Mouse (Mus musculus): ENCODE measurements around the gene Snf8. TPM values are rescaled to one million over a fixed set of nuclear protein-coding genes. Genes with fewer than 3 reads are reported as not detected.

The Snf8 gene
- polyA plus RNA-seq, 1 experiment from 2014 or later, result 96.0 TPM

GRCm38 (mm10) chr11:96076221-96077105, 41.8 kb downstream of the Snf8 start:
- no peak for ATAC-seq (ENCODE audit: low FRiP score, low TSS enrichment)
- Histone ChIP-seq H3K9me3 (ENCODE audit: low read length) (no peaks in the 10 kb centered on the region), H3K9ac (replicated peaks; ENCODE audit: low read length) (peak overlapping the region; percentile 57), H3K27me3 (ENCODE audit: insufficient read depth, low read length) (no peaks in the 10 kb centered on the region), H3K4me1 (ENCODE audit: insufficient read depth, low read length) (peaks cover 11% of the 10 kb centered on the region), H3K27ac (ENCODE audit: low read length) (peak overlapping the region; percentile 79), H3K36me3 (ENCODE audit: insufficient read depth, low read length) (peaks cover 6% of the 10 kb centered on the region), H3K4me3 (ENCODE audit: low read length) (peak overlapping the region; percentile 46), H3K4me2 (replicated peaks; ENCODE audit: low read depth, low read length) (peak overlapping the region; percentile 62)
- 66% methylated on average over 13 of the region's 13 CpGs for WGBS

DNA sequence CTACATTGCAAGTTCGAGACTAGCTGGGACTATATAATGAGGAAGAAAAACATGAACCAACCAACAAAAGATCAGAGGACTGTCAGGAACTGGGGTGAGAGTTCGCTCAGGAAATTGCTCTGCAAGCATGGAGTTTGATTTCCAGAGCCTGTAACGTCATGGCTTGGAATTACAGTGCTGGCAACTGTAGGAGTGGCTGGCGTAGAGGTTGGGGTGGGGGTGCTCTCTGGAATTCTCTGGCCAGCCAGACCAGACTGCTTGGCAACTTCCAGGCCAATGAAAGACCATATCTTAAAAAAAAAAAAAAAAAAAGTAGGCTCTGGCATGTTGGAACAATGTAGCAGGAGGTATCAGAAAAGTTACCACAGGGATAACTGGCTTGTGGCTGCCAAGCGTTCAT, 46.1 kb downstream of the Snf8 start:
- Histone ChIP-seq H3K4me1 (ENCODE audit: insufficient read depth, low read length) (no peaks in the 10 kb centered on the region; the same call in 1 of the 2 replicates), H3K4me2 (replicated peaks; ENCODE audit: low read depth, low read length) (no peak overlapping the region), H3K27ac (ENCODE audit: low read length) (no peak overlapping the region), H3K9me3 (ENCODE audit: low read length) (no peaks in the 10 kb centered on the region), H3K4me3 (ENCODE audit: low read length) (no peak overlapping the region), H3K9ac (replicated peaks; ENCODE audit: low read length) (no peak overlapping the region), H3K27me3 (ENCODE audit: insufficient read depth, low read length) (no peaks in the 10 kb centered on the region), H3K36me3 (ENCODE audit: insufficient read depth, low read length) (no peaks in the 10 kb centered on the region)
- ATAC-seq (ENCODE audit: low FRiP score, low TSS enrichment), result no peak
- 78% methylated on average over 5 of the region's 5 CpGs for WGBS

- H3K9me3 ChIP-seq (ENCODE audit: low read length), result no peaks in the 10 kb centered on the region
- no peaks in the 10 kb centered on the region for H3K36me3 ChIP-seq (ENCODE audit: insufficient read depth, low read length)
- H3K9ac ChIP-seq (replicated peaks; ENCODE audit: low read length), result no peak overlapping the region
- H3K4me1 ChIP-seq (ENCODE audit: insufficient read depth, low read length), result no peaks in the 10 kb centered on the region
- no peak for ATAC-seq (ENCODE audit: low FRiP score, low TSS enrichment)
- WGBS, result 69% methylated on average over 3 of the region's 3 CpGs
- no peaks in the 10 kb centered on the region for H3K27me3 ChIP-seq (ENCODE audit: insufficient read depth, low read length)
- no peak overlapping the region for H3K4me3 ChIP-seq (ENCODE audit: low read length)
- H3K4me2 ChIP-seq (replicated peaks; ENCODE audit: low read depth, low read length), result no peak overlapping the region
- H3K27ac ChIP-seq (ENCODE audit: low read length), result no peak overlapping the region
These were observed 48.0 kb downstream of the Snf8 start for GRCm38 (mm10) chr11:96082682-96083081.

GRCm38 (mm10) chr11:96087981-96088380, 53.3 kb downstream of the Snf8 start:
- H3K36me3 ChIP-seq (ENCODE audit: insufficient read depth, low read length), result no peaks in the 10 kb centered on the region
- no peaks in the 10 kb centered on the region for H3K4me1 ChIP-seq (ENCODE audit: insufficient read depth, low read length)
- H3K27ac ChIP-seq (ENCODE audit: low read length), result no peak overlapping the region
- peaks cover 6% of the 10 kb centered on the region; the same call in 1 of the 2 replicates for H3K9me3 ChIP-seq (ENCODE audit: low read length)
- WGBS, result 90% methylated on average over 6 of the region's 6 CpGs
- no peak for ATAC-seq (ENCODE audit: low FRiP score, low TSS enrichment)
- H3K27me3 ChIP-seq (ENCODE audit: insufficient read depth, low read length), result no peaks in the 10 kb centered on the region
- H3K4me2 ChIP-seq (replicated peaks; ENCODE audit: low read depth, low read length), result no peak overlapping the region
- no peak overlapping the region for H3K9ac ChIP-seq (replicated peaks; ENCODE audit: low read length)
- no peak overlapping the region for H3K4me3 ChIP-seq (ENCODE audit: low read length)

DNA sequence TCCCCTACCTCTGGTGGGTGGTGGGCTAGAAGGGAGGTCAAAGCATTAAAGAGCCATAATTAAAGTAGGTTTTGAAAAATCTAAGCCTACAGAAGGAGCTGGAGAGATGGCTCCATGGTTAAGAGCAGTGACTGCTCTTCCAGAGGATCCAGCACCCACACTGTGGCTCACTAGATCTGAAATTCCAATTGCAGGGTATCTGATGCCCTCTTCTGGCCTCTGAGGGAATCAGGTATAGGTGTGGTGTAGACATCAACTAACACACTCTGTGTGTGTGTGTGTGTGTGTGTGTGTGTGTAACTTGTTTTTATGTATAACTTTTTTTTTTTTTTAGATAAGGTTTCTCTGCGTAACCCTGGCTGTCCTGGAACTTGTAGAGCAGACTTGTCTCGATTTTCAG, 56.4 kb downstream of the Snf8 start:
- Histone ChIP-seq H3K9ac (replicated peaks; ENCODE audit: low read length) (no peak overlapping the region), H3K36me3 (ENCODE audit: insufficient read depth, low read length) (no peaks in the 10 kb centered on the region), H3K4me1 (ENCODE audit: insufficient read depth, low read length) (no peaks in the 10 kb centered on the region), H3K9me3 (ENCODE audit: low read length) (peaks cover 6% of the 10 kb centered on the region; the same call in 1 of the 2 replicates), H3K27ac (ENCODE audit: low read length) (no peak overlapping the region), H3K4me3 (ENCODE audit: low read length) (no peak overlapping the region), H3K4me2 (replicated peaks; ENCODE audit: low read depth, low read length) (no peak overlapping the region), H3K27me3 (ENCODE audit: insufficient read depth, low read length) (no peaks in the 10 kb centered on the region)
- 70% methylated on average over 2 of the region's 2 CpGs for WGBS
- ATAC-seq (ENCODE audit: low FRiP score, low TSS enrichment), result no peak

DNA sequence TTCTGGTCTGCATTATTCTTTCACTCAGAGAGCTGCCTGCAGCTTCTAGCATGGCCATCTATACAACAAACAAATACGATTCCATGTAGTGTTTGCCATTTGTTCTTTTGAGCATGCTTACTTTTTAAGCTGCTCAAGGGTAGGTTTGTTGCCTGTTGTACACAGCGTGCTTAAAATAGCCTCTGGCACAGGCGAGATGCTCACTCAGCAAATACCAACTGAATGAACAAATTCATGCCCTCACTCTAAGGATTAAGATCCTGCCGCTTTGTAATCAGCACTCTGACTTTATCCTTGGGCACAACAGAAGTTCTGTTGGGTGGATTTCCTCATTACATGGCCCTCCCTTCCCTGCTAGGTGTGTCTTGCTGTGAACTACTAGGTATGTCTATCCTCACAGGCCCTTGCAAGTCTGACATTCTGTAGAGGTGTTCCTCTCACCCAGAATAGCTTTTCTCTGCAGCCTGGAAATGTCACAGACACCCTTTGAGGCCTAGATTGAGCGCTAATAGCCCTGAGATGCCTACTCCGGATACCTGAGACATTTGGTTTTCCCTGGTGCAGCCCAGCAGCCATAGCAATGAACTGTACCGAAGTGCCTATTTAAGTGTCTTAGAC, 58.1 kb downstream of the Snf8 start:
- WGBS, result 43% methylated on average over 7 of the region's 7 CpGs
- Histone ChIP-seq H3K4me2 (replicated peaks; ENCODE audit: low read depth, low read length) (no peak overlapping the region), H3K36me3 (ENCODE audit: insufficient read depth, low read length) (no peaks in the 10 kb centered on the region), H3K9ac (replicated peaks; ENCODE audit: low read length) (no peak overlapping the region), H3K27me3 (ENCODE audit: insufficient read depth, low read length) (no peaks in the 10 kb centered on the region), H3K9me3 (ENCODE audit: low read length) (peaks cover 6% of the 10 kb centered on the region; the same call in 1 of the 2 replicates), H3K27ac (ENCODE audit: low read length) (no peak overlapping the region), H3K4me3 (ENCODE audit: low read length) (no peak overlapping the region), H3K4me1 (ENCODE audit: insufficient read depth, low read length) (no peaks in the 10 kb centered on the region)
- ATAC-seq (ENCODE audit: low FRiP score, low TSS enrichment), result no peak

- Histone ChIP-seq H3K36me3 (ENCODE audit: insufficient read depth, low read length) (no peaks in the 10 kb centered on the region), H3K9ac (replicated peaks; ENCODE audit: low read length) (no peak overlapping the region), H3K27ac (ENCODE audit: low read length) (no peak overlapping the region), H3K4me3 (ENCODE audit: low read length) (no peak overlapping the region), H3K9me3 (ENCODE audit: low read length) (0 out of 2 replicates have a peak, but pooled peaks cover under 1% of the 10 kb centered on the region), H3K4me2 (replicated peaks; ENCODE audit: low read depth, low read length) (no peak overlapping the region), H3K4me1 (ENCODE audit: insufficient read depth, low read length) (no peaks in the 10 kb centered on the region), H3K27me3 (ENCODE audit: insufficient read depth, low read length) (no peaks in the 10 kb centered on the region)
- WGBS, result 11% methylated on average over 3 of the region's 3 CpGs
- ATAC-seq (ENCODE audit: low FRiP score, low TSS enrichment), result peak; percentile 39; the same call in 1 of the 2 replicates
These were observed 58.7 kb downstream of the Snf8 start for GRCm38 (mm10) chr11:96093361-96093760.

Other genes starting within 250 kb of the Snf8 start
- not detected in 2 replicates for gene Phospho1, start 210.4 kb upstream of the Snf8 start, polyA plus RNA-seq (2015; fragmentation: Nextera tagmentation; extraction: Ambion mirVana)
- 21.0 and 24.2 TPM in 2 replicates for gene Gngt2, start 197.7 kb upstream of the Snf8 start, polyA plus RNA-seq (2015; fragmentation: Nextera tagmentation; extraction: Ambion mirVana)
- gene Abi3, start 192.4 kb upstream of the Snf8 start, polyA plus RNA-seq (2015; fragmentation: Nextera tagmentation; extraction: Ambion mirVana), result 11.7 and 14.1 TPM in 2 replicates
- gene B4galnt2, start 120.0 kb upstream of the Snf8 start, polyA plus RNA-seq (2015; fragmentation: Nextera tagmentation; extraction: Ambion mirVana), result 1.4 and 1.9 TPM in 2 replicates
- gene Igf2bp1, start 28.9 kb upstream of the Snf8 start, polyA plus RNA-seq (2015; fragmentation: Nextera tagmentation; extraction: Ambion mirVana), result 57.2 and 62.5 TPM in 2 replicates
- gene Gip, start 10.3 kb upstream of the Snf8 start, polyA plus RNA-seq (2015; fragmentation: Nextera tagmentation; extraction: Ambion mirVana), result not detected in 2 replicates
- gene Ube2z, start 30.5 kb downstream of the Snf8 start, polyA plus RNA-seq (2015; fragmentation: Nextera tagmentation; extraction: Ambion mirVana), result 38.7 and 42.0 TPM in 2 replicates
- gene Atp5g1, start 40.8 kb downstream of the Snf8 start, polyA plus RNA-seq (2015; fragmentation: Nextera tagmentation; extraction: Ambion mirVana), result 745 and 801 TPM in 2 replicates
- not detected in 2 replicates for gene Calcoco2, start 77.1 kb downstream of the Snf8 start, polyA plus RNA-seq (2015; fragmentation: Nextera tagmentation; extraction: Ambion mirVana)
- not detected in 2 replicates for gene Ttll6, start 98.9 kb downstream of the Snf8 start, polyA plus RNA-seq (2015; fragmentation: Nextera tagmentation; extraction: Ambion mirVana)
- gene Hoxb13, start 159.4 kb downstream of the Snf8 start, polyA plus RNA-seq (2015; fragmentation: Nextera tagmentation; extraction: Ambion mirVana), result not detected in 2 replicates
- 21.5 and 24.5 TPM in 2 replicates for gene Hoxb9, start 236.6 kb downstream of the Snf8 start, polyA plus RNA-seq (2015; fragmentation: Nextera tagmentation; extraction: Ambion mirVana)
- 9.5 and 12.9 TPM in 2 replicates for gene Hoxb8, start 247.0 kb downstream of the Snf8 start, polyA plus RNA-seq (2015; fragmentation: Nextera tagmentation; extraction: Ambion mirVana)